Mouse (Mus musculus) megakaryocyte, embryonic 14.5 days (primary cell): ENCODE measurements around the gene Lyrm4.

Experiments used
- FLI1 ChIP-seq: IDR thresholded peaks from 2 replicates; pipeline ENCODE4 v1.6.1; 2012; ENCODE audit warnings: low read length, inconsistent platforms, mixed read lengths
- GATA1 ChIP-seq: IDR thresholded peaks from 3 replicates; pipeline ENCODE4 v1.6.1; 2012; ENCODE audit warnings: mixed read lengths, low read length, inconsistent platforms, borderline replicate concordance

- TF ChIP-seq GATA1 = no peak
- no peak for TF ChIP-seq FLI1
These were observed 122.1 kb downstream of the Lyrm4 start for GRCm38 (mm10) chr13:35995231-35995630.
